ENCODE assay signal across 21 mouse cellular contexts in the genomic region with DNA sequence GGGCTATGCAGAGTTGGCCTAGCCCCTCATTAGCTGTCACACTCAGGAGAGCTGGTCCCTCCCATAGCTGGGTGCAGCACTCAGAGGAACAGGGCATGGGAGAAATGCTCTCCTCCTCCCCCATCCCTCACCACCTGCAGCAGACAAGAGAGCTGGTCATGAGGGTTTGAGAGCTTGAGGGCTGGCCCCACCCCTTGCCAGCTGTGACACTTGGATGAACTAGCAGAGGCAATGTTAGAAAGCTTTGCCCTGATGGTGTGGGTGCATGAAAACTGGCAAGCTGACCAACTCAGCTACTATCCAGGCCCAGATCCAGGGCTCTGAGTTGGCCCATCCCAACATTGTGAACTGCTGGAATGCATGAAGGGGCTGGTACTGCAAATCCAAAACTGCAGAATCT. TPM values are rescaled to one million over a fixed set of nuclear protein-coding genes. Genes with fewer than 3 reads are reported as not detected.
DNase-seq lines count a peak whose midpoint lies in the region; ATAC-seq and TF ChIP-seq lines count a peak whose summit lies in the region.
"Had no signal": no experiment of that assay in that cellular context is flagged by ENCODE, and none has a peak within 500 bp of the region (broad histone marks: within the 10 kb centered on the region; RNA-seq: fewer than 3 reads in every experiment).

No protein-coding gene starts in this region.

- TF ChIP-seq CTCF in layer of hippocampus, adult 2 months (conservative IDR thresholded peaks at IDR 0.05), result no peak

- peak overlapping the region; percentile 66 for H3K27ac ChIP-seq in layer of hippocampus, adult 2 months
- H3K27ac ChIP-seq in midbrain, embryonic 13.5 days, result no peak overlapping the region
- H3K27ac ChIP-seq: forebrain, embryonic 13.5 days; heart, embryonic 15.5 days; hindbrain, embryonic 15.5 days; kidney, postnatal 0 days; stomach, embryonic 15.5 days had no signal

- no peaks in the 10 kb centered on the region for H3K9me3 ChIP-seq in midbrain, embryonic 13.5 days
- H3K9me3 ChIP-seq: forebrain, embryonic 13.5 days; heart, embryonic 15.5 days; hindbrain, embryonic 15.5 days; stomach, embryonic 15.5 days had no signal

- H3K27me3 ChIP-seq in midbrain, embryonic 13.5 days, result no peaks in the 10 kb centered on the region
- H3K27me3 ChIP-seq: forebrain, embryonic 13.5 days; heart, embryonic 15.5 days; hindbrain, embryonic 15.5 days; stomach, embryonic 15.5 days had no signal

- ATAC-seq in midbrain, embryonic 13.5 days, result no peak
- ATAC-seq: forebrain, embryonic 13.5 days; intestine, postnatal 0 days had no signal

- H3K4me3 ChIP-seq in layer of hippocampus, adult 2 months, result no peak overlapping the region
- H3K4me3 ChIP-seq in midbrain, embryonic 13.5 days (replicated peaks), result no peak overlapping the region
- H3K4me3 ChIP-seq: forebrain, embryonic 13.5 days; heart, embryonic 15.5 days; hindbrain, embryonic 15.5 days; stomach, embryonic 15.5 days had no signal

- no peak overlapping the region for H3K9ac ChIP-seq in midbrain, embryonic 13.5 days (replicated peaks)
- H3K9ac ChIP-seq: forebrain, embryonic 13.5 days; heart, embryonic 15.5 days; hindbrain, embryonic 15.5 days; lung, embryonic 14.5 days; stomach, embryonic 15.5 days had no signal

- no peaks in the 10 kb centered on the region for H3K4me1 ChIP-seq in midbrain, embryonic 13.5 days (replicated peaks)
- H3K4me1 ChIP-seq: forebrain, embryonic 13.5 days; heart, embryonic 15.5 days; hindbrain, embryonic 15.5 days; stomach, embryonic 15.5 days had no signal

- peak; percentile 10 for DNase-seq in gastrocnemius, postnatal 10 days
- DNase-seq in gastrocnemius, adult 8-10 months (ENCODE audit: low spot score in 2 of 2), result no peak
- peak; percentile 19 to 25 for DNase-seq in layer of hippocampus, adult 2 months (ENCODE audit: low spot score in 2 of 2)
- DNase-seq in layer of hippocampus, postnatal 25 days (ENCODE audit: extremely low spot score in 1 of 2, low spot score in 1 of 2), result no peak
- DNase-seq in A20 (ENCODE audit: low read depth, low spot score) (peak; percentile 63), adipocyte (ENCODE audit: low spot score) (peak; percentile 84)
- DNase-seq in thymus, postnatal 10 days (ENCODE audit: low spot score in 2 of 2), result no peak
- DNase-seq: lung, embryonic 14.5 days; thymus, postnatal 14 days had no signal

- H3K4me2 ChIP-seq in midbrain, embryonic 13.5 days (replicated peaks), result no peak overlapping the region
- H3K4me2 ChIP-seq: forebrain, embryonic 13.5 days; heart, embryonic 15.5 days; hindbrain, embryonic 15.5 days; liver, embryonic 11.5 days; lung, embryonic 14.5 days; stomach, embryonic 15.5 days had no signal

- H3K36me3 ChIP-seq in midbrain, embryonic 13.5 days, result no peaks in the 10 kb centered on the region
- H3K36me3 ChIP-seq: heart, embryonic 15.5 days; hindbrain, embryonic 15.5 days; stomach, embryonic 15.5 days had no signal

RNA-seq across cellular contexts. Expression of a gene that starts 14.8 kb away (rescaled TPM):
- not detected for total RNA-seq in gastrocnemius, postnatal 10 days (2021)
- not detected for total RNA-seq in gastrocnemius, adult 8-10 months (2022)
- 1 to 10 TPM; 2.1 TPM for total RNA-seq in layer of hippocampus, adult 2 months (2021)
- 1 to 10 TPM; 1.2 to 1.4 TPM for total RNA-seq in layer of hippocampus, postnatal 25 days (2021)
- polyA plus RNA-seq in midbrain, embryonic 13.5 days (2015; fragmentation: Nextera tagmentation; extraction: Ambion mirVana), result 0.22 and 0.23 TPM in 2 replicates
- total RNA-seq: MEL; monocyte, adult 5-6 weeks had no signal
- polyA plus RNA-seq: heart, embryonic 15.5 days; intestine, postnatal 0 days; kidney, postnatal 0 days; liver, embryonic 11.5 days; lung, embryonic 14.5 days; neural tube, embryonic 14.5 days; small intestine, adult 2 months; stomach, embryonic 15.5 days had no signal

RNA-seq across cellular contexts. Expression of a gene that starts 26.3 kb away (rescaled TPM):
- 10 to 100 TPM; 17.5 to 18.8 TPM for total RNA-seq in gastrocnemius, postnatal 10 days (2021)
- total RNA-seq in gastrocnemius, adult 8-10 months (2022), result 10 to 100 TPM; 10.4 to 11.9 (median 11.4) TPM
- 10 to 100 TPM; 20.9 to 21.6 TPM for total RNA-seq in layer of hippocampus, adult 2 months (2021)
- total RNA-seq in layer of hippocampus, postnatal 25 days (2021), result 10 to 100 TPM; 19.5 to 21.6 TPM
- polyA plus RNA-seq in midbrain, embryonic 13.5 days (2015; fragmentation: Nextera tagmentation; extraction: Ambion mirVana), result 73.9 and 77.7 TPM in 2 replicates

RNA-seq across cellular contexts. Expression of a gene that starts 58.1 kb away (rescaled TPM):
- 10 to 100 TPM; 35.1 to 36.8 TPM for total RNA-seq in gastrocnemius, postnatal 10 days (2021)
- 10 to 100 TPM; 36.2 to 41.5 (median 37.8) TPM for total RNA-seq in gastrocnemius, adult 8-10 months (2022)
- total RNA-seq in layer of hippocampus, adult 2 months (2021), result 10 to 100 TPM; 85.5 to 85.9 TPM
- 100 to 1,000 TPM in 1 of 2 experiments, 10 to 100 TPM in 1; 98.7 to 101 TPM for total RNA-seq in layer of hippocampus, postnatal 25 days (2021)
- 60.2 and 63.8 TPM in 2 replicates for polyA plus RNA-seq in midbrain, embryonic 13.5 days (2015; fragmentation: Nextera tagmentation; extraction: Ambion mirVana)

Comparison
In these comparisons a context has a peak if more than half of its experiments do, and no peak if none do; other contexts are left out.
1. DNase-seq: peak in gastrocnemius, postnatal 10 days (single experiment), layer of hippocampus, adult 2 months (2 of 2), A20 (single experiment) and adipocyte (single experiment); none in gastrocnemius, adult 8-10 months (0 of 2), layer of hippocampus, postnatal 25 days (0 of 2) and thymus, postnatal 10 days (0 of 2).